Mouse (Mus musculus) adrenal gland, postnatal 14 days (tissue): Measurements from ENCODE around the gene Atg4d. TPM values are rescaled to one million over a fixed set of nuclear protein-coding genes. Genes with fewer than 3 reads are reported as not detected.
A peak's percentile ranks its signal among the peaks of the same experiment; 100 is the strongest.
"Not testable (repeated sequence)": the region's sequence is repeated elsewhere in the genome, so short reads cannot be mapped to it uniquely, and the experiment has no call there.

Experiments used
- DNase-seq: peaks from one replicate; pipeline ENCODE4 v3.0.0; 2021; ENCODE audit warnings: mixed read lengths
- long read RNA-seq, 2 experiments: library from polyadenylated mRNA; stranded (forward); transcript quantifications; one replicate each; pipeline ENCODE4 v2.0.0; 2021
- total RNA-seq: library from RNA; stranded (reverse); gene quantifications from 2 replicates; pipeline ENCODE4 v1.2.3, GENCODE M21; 2021

The Atg4d gene
- 45.9 and 46.9 TPM in 2 replicates for total RNA-seq
- long read RNA-seq, experiment 1, full-length matches to known transcripts: 59 of 79 reads
- long read RNA-seq, experiment 1, partial matches to known transcripts: 7 of 79 reads
- long read RNA-seq, experiment 1, other reads (novel, unspliced or antisense): 13 of 79 reads
- long read RNA-seq, experiment 2, full-length matches to known transcripts: 81 of 106 reads
- long read RNA-seq, experiment 2, partial matches to known transcripts: 13 of 106 reads
- long read RNA-seq, experiment 2, other reads (novel, unspliced or antisense): 12 of 106 reads

GRCm38 (mm10) chr9:21265000-21265561, at the start of gene Atg4d:
Gene Atg4d (plus strand): TSS chr9:21265293.
- DNase-seq: peak; percentile 100

- peak; percentile 40 for DNase-seq
Measured at GRCm38 (mm10) chr9:21216050-21216841, 48.8 kb upstream of the Atg4d start.

DNA sequence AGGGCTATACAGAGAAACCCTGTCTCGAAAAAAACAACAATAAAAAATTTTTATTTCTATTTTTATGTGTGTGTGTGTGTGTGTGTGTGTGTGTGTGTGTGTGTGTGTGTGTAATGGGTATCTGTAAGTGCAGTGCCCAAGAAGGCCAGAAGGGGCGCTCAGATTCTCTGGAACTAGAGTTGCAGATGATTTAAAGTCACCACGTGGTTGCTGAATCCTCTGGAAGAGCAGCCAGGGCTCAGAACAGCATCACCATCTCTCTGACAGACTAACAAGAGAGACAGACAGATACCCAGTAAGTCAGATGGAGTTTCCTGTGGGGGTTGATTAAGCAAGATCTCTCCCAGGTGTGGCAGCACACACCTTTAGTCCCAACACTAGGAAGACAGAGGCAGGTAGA, 45.3 kb upstream of the Atg4d start:
- peak; percentile 30 for DNase-seq

DNA sequence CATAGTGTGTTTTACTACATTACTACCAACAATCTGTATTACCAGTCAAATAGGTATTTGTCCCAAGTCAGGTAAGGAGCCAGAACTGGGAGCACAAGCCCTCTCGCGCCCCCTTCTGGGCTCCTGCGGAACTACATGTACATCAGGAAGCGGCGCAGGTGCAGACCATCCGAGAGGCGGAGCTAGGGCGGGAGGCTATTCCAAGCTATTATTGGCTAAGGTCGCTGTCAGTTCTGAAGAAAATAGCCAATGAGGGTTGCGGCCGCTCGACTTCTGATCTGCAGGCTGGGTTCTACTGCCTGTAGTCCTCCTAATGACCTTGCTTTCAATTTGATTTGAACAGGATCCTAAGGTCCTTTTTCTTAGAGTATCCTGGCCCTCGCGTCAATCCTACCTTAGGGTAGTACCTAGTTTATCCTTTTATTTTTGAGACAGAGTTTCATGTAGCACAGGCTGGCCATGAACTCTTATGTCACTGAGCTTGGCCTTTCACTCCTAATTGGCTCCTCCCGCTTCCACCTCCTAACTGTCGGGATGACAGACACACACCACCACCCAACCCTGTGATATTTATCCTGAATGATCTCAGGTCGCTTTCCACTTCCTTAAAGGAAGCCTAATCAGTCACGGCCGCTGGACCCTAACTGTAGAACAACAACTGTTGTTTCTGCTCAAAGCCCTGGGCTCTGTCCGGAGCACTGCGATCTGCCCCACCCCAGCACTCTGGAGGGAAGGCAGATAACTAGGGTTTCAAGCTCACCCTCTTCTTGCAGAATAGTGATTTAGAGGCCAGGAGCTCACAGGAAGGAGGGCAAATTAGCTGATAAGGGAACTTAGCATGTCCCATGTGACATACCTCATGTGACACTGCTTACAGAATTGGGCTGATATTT, 44.4 kb upstream of the Atg4d start:
- DNase-seq: peak; percentile 96

DNA sequence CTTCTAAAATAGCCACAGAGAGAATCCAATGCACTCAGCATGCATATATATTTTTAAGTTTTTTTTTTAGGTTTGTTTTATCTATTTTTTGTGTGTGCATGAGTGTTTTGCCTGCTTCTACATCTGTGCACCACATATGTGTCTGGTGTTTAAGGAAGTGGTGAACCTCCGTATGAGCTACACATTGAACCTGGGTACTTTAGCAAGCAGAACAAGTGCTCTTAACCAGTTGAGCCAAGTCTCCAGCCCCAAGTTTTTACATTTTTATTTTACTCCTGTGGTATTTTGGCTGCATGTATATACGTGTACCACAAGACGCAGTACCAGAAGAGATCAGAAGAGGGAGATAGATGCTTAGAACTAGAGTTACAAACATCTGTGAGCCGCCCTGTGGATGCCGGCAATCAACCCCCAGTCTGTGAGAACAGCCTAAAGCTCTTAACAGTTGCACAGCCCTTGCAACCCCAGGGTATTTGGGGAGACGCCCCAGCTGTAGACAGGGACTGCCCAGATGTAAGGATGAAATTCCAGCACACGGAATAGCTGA, 43.6 kb upstream of the Atg4d start:
- DNase-seq: peak; percentile 47

DNA sequence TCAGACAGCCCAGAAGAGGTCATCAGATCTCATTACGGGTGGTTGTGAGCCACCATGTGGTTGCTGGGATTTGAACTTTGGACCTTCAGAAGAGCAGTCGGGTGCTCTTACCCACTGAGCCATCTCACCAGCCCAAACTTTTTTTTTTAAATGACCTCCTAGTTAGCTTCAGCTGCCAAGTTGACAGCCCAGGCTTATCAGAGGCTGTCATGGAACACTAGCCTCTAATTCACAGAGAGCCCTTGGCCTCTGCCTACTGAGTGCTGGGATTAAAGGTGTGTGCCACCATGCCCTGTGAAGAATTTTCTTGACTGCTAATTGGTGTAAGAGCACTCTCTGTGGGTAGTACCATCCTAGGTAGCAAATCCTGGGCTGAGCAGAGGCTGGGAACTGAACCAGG, 41.6 kb upstream of the Atg4d start:
- DNase-seq: not testable (repeated sequence)

DNA sequence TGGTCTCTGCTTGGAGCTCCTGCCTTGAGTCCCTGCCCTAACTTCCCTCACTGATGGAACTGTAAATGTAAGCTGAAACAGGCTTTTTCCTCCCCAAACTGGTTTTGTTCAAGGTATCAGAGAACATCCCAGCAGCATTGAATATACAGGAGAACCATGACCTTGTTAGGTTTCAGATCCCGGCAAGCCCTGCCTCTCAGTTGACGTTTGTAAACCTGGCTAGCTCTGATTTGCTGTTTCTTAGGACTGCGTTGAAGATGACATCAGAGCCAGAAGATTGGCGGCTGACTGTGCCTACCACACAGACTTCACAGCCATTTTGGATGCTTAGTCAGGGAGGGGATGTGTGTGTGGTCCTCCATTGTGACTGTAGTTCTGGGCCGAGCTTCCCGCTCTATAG, 41.2 kb upstream of the Atg4d start:
- DNase-seq: no peak

DNA sequence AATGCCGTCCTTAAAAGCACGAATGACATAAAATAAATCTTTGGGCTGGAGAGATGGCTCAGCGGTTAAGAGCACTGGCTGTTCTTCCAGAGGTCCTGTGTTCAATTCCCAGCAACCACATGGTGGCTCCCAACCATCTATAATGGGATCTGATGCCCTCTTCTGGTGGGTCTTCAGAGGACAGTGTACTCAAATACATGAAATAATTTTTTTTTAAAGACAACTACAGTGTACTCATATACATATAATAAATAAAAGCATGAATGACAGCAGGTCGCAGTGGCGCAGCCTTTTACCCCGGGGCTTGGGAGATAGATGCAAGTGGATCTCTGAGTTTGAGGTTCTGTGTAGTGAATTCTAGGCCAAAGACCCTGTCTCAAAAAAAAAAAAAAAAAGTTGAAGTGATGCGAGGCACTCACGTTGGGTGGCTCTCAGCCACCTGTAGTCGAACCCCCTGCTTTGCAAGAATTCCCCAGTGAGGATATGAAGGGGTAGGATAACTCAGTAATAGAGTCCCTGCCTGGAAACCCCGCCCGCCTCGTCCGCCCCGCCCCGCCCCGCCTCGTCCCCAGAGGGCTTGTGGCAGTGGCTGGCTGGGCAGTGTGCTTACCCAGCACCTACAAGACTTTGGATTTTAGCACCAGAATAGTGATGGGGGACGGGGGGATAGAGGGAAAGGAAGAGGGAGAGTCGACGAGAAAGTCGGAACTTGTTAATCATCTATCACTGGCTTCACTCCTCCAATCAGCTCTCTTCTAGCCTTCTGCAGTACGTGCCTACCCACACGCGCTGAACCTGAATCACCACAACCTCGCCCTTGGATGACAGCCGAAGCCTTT, 40.3 kb upstream of the Atg4d start:
- DNase-seq: peak; percentile 83

DNA sequence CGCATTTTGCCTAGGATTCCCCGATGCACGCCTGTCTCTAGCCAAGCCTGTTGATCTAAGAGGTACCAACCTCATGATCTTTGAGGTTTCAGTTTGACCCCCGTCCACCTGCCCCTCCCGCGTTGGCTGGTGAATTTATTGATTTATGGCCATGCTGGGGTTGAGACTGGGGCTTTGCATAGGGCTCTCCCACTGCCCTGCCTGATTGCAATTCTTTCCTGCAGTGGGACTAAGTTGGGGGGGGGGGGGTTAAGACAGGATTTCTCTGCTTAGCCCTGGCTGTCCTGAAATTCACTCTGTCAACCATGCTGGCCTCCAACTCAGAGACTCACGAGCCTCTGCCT, 39.7 kb upstream of the Atg4d start:
- no peak for DNase-seq

DNA sequence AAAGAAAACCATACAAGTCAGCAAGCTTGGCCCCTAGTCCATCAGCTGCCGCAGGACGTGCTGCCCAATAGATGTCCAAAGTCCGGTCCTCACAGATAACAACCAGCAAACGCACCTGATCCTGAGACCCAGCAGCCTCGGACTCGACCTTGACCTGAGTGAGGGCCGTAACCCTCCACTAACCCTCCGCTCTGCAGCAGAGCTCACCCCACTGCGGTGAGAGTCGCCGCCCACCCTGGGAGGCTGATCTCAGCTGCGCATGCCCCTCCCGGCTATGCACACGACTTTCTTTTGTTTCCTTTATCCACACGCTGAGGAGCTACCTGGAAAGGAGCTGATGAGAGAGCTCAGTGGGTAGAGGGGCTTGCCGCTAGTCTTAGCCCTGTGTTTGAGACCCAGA, 37.8 kb upstream of the Atg4d start:
- peak; percentile 28 for DNase-seq

- DNase-seq: no peak
Measured at GRCm38 (mm10) chr9:21231551-21231950, 33.5 kb upstream of the Atg4d start.

DNA sequence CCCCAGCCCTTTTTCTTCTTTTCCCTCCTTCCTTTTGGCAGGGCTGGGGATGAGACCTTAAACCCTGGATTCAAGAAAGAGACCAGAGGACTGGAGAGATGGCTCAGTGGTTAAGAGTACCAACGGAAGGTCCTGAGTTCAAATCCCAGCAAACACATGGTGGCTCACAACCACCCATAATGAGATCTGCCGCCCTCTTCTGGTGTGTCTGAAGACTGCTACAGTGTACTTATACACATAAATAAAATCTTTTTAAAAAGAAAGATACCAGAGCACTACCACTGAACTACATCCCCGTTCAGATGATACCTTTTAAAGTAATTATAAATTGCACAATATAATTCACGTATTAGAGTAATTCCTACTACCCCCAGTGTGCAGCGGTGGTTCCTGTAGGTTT, 32.2 kb upstream of the Atg4d start:
- DNase-seq: no peak

DNA sequence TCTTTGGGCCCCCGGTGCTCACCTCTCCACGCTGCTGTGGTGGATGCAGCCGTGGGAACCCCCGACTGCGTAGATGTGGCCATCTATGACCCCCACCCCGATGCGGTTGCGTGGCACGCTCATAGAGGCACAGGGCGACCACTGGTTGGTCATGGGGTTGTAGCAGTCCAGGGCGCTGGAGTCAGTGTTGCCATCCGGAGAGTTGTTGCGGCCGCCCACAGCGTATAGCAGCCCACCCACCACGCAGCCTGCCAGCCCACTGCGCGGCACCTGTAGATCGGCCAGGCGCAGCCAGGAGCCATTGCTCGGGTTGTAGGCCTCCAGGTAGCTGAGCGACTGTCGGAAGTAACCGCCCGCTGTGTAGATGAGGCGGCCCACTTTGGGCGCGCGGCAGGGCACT, 31.7 kb upstream of the Atg4d start:
- DNase-seq: no peak

DNA sequence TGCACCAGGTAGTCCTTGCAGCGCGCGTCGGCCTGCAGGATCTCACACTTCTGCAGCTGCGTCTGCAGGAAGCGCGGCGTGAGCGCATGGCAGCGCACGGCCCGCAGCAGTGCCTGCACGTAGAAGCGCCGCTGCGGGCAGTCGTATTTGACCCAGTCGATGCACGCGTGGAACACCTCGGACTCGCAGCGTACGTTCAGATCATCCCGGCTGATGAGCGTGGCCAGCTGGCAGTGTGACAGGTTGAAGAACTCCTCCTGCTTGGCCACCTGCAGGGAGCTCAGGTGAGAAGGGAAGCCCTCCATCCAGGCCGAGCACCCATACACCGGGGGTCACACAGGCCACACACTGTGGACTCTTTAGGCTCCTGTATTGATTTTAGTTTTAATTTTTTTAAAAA, 31.3 kb upstream of the Atg4d start:
- DNase-seq: no peak

- DNase-seq: no peak
Measured at GRCm38 (mm10) chr9:21235341-21235740, 29.8 kb upstream of the Atg4d start.

- DNase-seq: no peak
Measured at GRCm38 (mm10) chr9:21236991-21237367, 28.1 kb upstream of the Atg4d start.

GRCm38 (mm10) chr9:21237368-21238003, 27.6 kb upstream of the Atg4d start:
- peak; percentile 61 for DNase-seq

DNA sequence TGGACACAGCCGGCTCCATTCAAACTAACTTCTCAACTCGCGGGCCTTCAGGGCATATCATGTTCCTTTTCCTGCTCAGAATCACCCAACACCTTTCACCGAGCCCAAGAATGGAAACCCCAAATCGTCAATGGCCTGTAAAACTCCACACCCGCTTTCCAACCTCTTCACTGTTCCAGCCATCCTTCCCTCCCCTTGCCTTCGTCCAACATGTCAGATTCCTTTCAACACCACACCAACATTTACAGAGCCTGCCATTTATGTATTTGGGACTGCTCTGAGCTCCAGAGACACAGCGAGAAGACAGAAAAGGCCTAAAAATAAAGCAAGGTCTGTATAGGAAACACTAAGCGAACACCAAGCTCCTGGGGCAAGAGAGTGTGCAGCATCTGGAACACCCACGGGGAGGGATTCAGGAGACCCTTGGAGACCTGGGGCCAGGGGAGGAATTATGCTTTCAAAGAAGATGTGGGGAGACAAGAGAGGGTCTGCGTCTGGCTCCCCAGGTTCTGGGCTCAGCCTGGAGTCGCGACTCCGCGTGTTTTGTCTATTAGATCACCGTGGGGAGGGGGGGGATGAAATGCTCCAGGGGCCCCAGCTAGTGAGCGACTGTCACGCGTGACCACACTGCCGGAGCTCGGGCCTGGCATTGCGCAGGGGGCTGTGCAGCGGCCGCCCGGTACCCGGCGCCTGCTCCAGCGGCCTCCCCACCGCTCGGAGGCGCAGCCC, 26.9 kb upstream of the Atg4d start:
- DNase-seq: no peak

GRCm38 (mm10) chr9:21238733-21239464, 26.2 kb upstream of the Atg4d start, which contains the start of gene Keap1:
Gene Keap1 (minus strand): TSS chr9:21239361.
- peak; percentile 91 for DNase-seq
